Mouse (Mus musculus) hindbrain, embryonic 10.5 days (tissue): ENCODE measurements around the gene Mmp27. TPM values are rescaled to one million over a fixed set of nuclear protein-coding genes. Genes with fewer than 3 reads are reported as not detected.

ENCODE experiments used
- DNase-seq: peaks from one replicate; pipeline ENCODE4 v3.0.0-alpha.2; 2017; ENCODE audit warnings: low spot score
- H3K27ac ChIP-seq: fragments of 300-500 bp; sonication (generic); 2 replicates; pipeline ENCODE4 v1.5.1; 2016; ENCODE audit warnings: mild to moderate bottlenecking, moderate library complexity
- H3K27me3 ChIP-seq: fragments of 300-500 bp; sonication (generic); 2 replicates; pipeline ENCODE4 v1.6.1; 2016; ENCODE audit warnings: mild to moderate bottlenecking; ENCODE audit not compliant: poor library complexity, insufficient read depth, severe bottlenecking
- H3K36me3 ChIP-seq: fragments of 300-500 bp; sonication (generic); 2 replicates; pipeline ENCODE4 v1.6.1; 2016; ENCODE audit warnings: mild to moderate bottlenecking, moderate library complexity
- H3K4me1 ChIP-seq: fragments of 300-500 bp; sonication (generic); replicated peaks from 2 replicates; pipeline ENCODE4 v1.6.1; 2016; ENCODE audit warnings: mild to moderate bottlenecking
- H3K4me3 ChIP-seq: fragments of 300-500 bp; sonication (generic); 2 replicates; pipeline ENCODE4 v1.5.1; 2016; ENCODE audit warnings: mild to moderate bottlenecking, moderate library complexity
- H3K9me3 ChIP-seq: fragments of 300-500 bp; sonication (generic); 2 replicates; pipeline ENCODE4 v1.6.1; 2016; ENCODE audit warnings: mild to moderate bottlenecking, moderate library complexity
- WGBS: fragments of 180-500 bp; shearing (Covaris S2); methylation state at CpG from one replicate; pipeline ENCODE4 v1.1.7; 2016; 5-methylcytosine and 5-hydroxymethylcytosine counted together
- polyA plus RNA-seq: library from polyadenylated mRNA; unstranded; fragments of >200 nt; fragmentation: Nextera tagmentation; extraction: Ambion mirVana; gene quantifications from 2 replicates; pipeline ENCODE4 v1.2.1, GENCODE M21; 2016

Mmp27 gene
- polyA plus RNA-seq, result not detected in 2 replicates

- no peak for DNase-seq
- no peaks in the 10 kb centered on the region for H3K36me3 ChIP-seq
- no peaks in the 10 kb centered on the region for H3K27me3 ChIP-seq
- H3K9me3 ChIP-seq, result no peaks in the 10 kb centered on the region
- H3K27ac ChIP-seq, result no peak within 1 kb of the TSS
- no peak within 1 kb of the TSS for H3K4me3 ChIP-seq
- 82% methylated on average over 4 of the region's 4 CpGs for WGBS
- no peaks in the 10 kb centered on the region for H3K4me1 ChIP-seq
These were observed at the start of gene Mmp27 for GRCm38 (mm10) chr9:7571162-7571561. Gene Mmp27 (plus strand): TSS chr9:7571396.

GRCm38 (mm10) chr9:7526255-7526940, 44.8 kb upstream of the Mmp27 start:
- no peak for DNase-seq
- Histone ChIP-seq H3K9me3 (no peaks in the 10 kb centered on the region), H3K27me3 (no peaks in the 10 kb centered on the region), H3K4me1 (no peaks in the 10 kb centered on the region), H3K36me3 (no peaks in the 10 kb centered on the region), H3K4me3 (no peak overlapping the region), H3K27ac (no peak overlapping the region)
- 75% methylated on average over 4 of the region's 4 CpGs for WGBS

- H3K27me3 ChIP-seq, result no peaks in the 10 kb centered on the region
- H3K9me3 ChIP-seq, result no peaks in the 10 kb centered on the region
- H3K4me1 ChIP-seq, result no peaks in the 10 kb centered on the region
- no peaks in the 10 kb centered on the region for H3K36me3 ChIP-seq
- no peak for DNase-seq
- no peak overlapping the region for H3K4me3 ChIP-seq
- H3K27ac ChIP-seq, result no peak overlapping the region
These were observed 28.4 kb upstream of the Mmp27 start for GRCm38 (mm10) chr9:7542763-7543162.

GRCm38 (mm10) chr9:7544923-7545457, 26.2 kb upstream of the Mmp27 start:
- Histone ChIP-seq H3K4me3 (no peak overlapping the region), H3K9me3 (no peaks in the 10 kb centered on the region)
- WGBS, result 63% methylated on average over 1 of the region's 1 CpGs

GRCm38 (mm10) chr9:7545471-7545870, 25.7 kb upstream of the Mmp27 start:
- Histone ChIP-seq H3K4me1 (no peaks in the 10 kb centered on the region), H3K27me3 (no peaks in the 10 kb centered on the region), H3K4me3 (no peak overlapping the region), H3K9me3 (no peaks in the 10 kb centered on the region), H3K36me3 (no peaks in the 10 kb centered on the region), H3K27ac (no peak overlapping the region)
- WGBS, result 55% methylated on average over 1 of the region's 1 CpGs
- peak; percentile 5 for DNase-seq

More at GRCm38 (mm10) chr9:7544923-7545457, 26.2 kb upstream of the Mmp27 start:
- DNase-seq, result no peak
- Histone ChIP-seq H3K27ac (no peak overlapping the region), H3K4me1 (no peaks in the 10 kb centered on the region), H3K36me3 (no peaks in the 10 kb centered on the region), H3K27me3 (no peaks in the 10 kb centered on the region)

- Histone ChIP-seq H3K9me3 (no peaks in the 10 kb centered on the region), H3K4me1 (no peaks in the 10 kb centered on the region), H3K4me3 (no peak overlapping the region), H3K36me3 (no peaks in the 10 kb centered on the region), H3K27ac (no peak overlapping the region), H3K27me3 (no peaks in the 10 kb centered on the region)
- 92% methylated on average over 7 of the region's 7 CpGs for WGBS
- no peak for DNase-seq
These were observed 25.3 kb upstream of the Mmp27 start for GRCm38 (mm10) chr9:7545920-7546319.

GRCm38 (mm10) chr9:7551943-7552342, 19.3 kb upstream of the Mmp27 start:
- Histone ChIP-seq H3K27ac (no peak overlapping the region), H3K36me3 (no peaks in the 10 kb centered on the region), H3K4me1 (no peaks in the 10 kb centered on the region), H3K27me3 (no peaks in the 10 kb centered on the region), H3K9me3 (no peaks in the 10 kb centered on the region), H3K4me3 (no peak overlapping the region)
- no peak for DNase-seq

GRCm38 (mm10) chr9:7553536-7553935, 17.7 kb upstream of the Mmp27 start:
- Histone ChIP-seq H3K4me3 (no peak overlapping the region), H3K9me3 (no peaks in the 10 kb centered on the region), H3K27me3 (no peaks in the 10 kb centered on the region), H3K36me3 (no peaks in the 10 kb centered on the region), H3K4me1 (no peaks in the 10 kb centered on the region), H3K27ac (no peak overlapping the region)
- 82% methylated on average over 3 of the region's 3 CpGs for WGBS
- DNase-seq, result no peak

- 46% methylated on average over 3 of the region's 3 CpGs for WGBS
- no peak for DNase-seq
These were observed 16.8 kb upstream of the Mmp27 start for GRCm38 (mm10) chr9:7554382-7554781.

GRCm38 (mm10) chr9:7558221-7559017, 12.8 kb upstream of the Mmp27 start, which contains the start of gene Mmp8:
Gene Mmp8 (plus strand): TSS chr9:7558456.
- no peaks in the 10 kb centered on the region for H3K9me3 ChIP-seq
- no peak within 1 kb of the TSS for H3K4me3 ChIP-seq
- 88% methylated on average over 8 of the region's 8 CpGs for WGBS
- H3K27ac ChIP-seq, result no peak within 1 kb of the TSS
- DNase-seq, result no peak
- no peaks in the 10 kb centered on the region for H3K27me3 ChIP-seq
- H3K4me1 ChIP-seq, result no peaks in the 10 kb centered on the region
- no peaks in the 10 kb centered on the region for H3K36me3 ChIP-seq

More at GRCm38 (mm10) chr9:7554382-7554781, 16.8 kb upstream of the Mmp27 start:
- no peak overlapping the region for H3K27ac ChIP-seq
- no peaks in the 10 kb centered on the region for H3K36me3 ChIP-seq
- H3K27me3 ChIP-seq, result no peaks in the 10 kb centered on the region
- no peaks in the 10 kb centered on the region for H3K9me3 ChIP-seq
- no peak overlapping the region for H3K4me3 ChIP-seq
- H3K4me1 ChIP-seq, result no peaks in the 10 kb centered on the region

GRCm38 (mm10) chr9:7560026-7560425, 11.2 kb upstream of the Mmp27 start:
- Histone ChIP-seq H3K4me3 (no peak overlapping the region), H3K36me3 (no peaks in the 10 kb centered on the region), H3K27ac (no peak overlapping the region), H3K4me1 (no peaks in the 10 kb centered on the region), H3K27me3 (no peaks in the 10 kb centered on the region), H3K9me3 (no peaks in the 10 kb centered on the region)
- 69% methylated on average over 4 of the region's 4 CpGs for WGBS
- no peak for DNase-seq

- H3K9me3 ChIP-seq, result no peaks in the 10 kb centered on the region
- WGBS, result 73% methylated on average over 7 of the region's 7 CpGs
- H3K4me1 ChIP-seq, result no peaks in the 10 kb centered on the region
- H3K36me3 ChIP-seq, result no peaks in the 10 kb centered on the region
- H3K27ac ChIP-seq, result no peak overlapping the region
- H3K27me3 ChIP-seq, result no peaks in the 10 kb centered on the region
- DNase-seq, result no peak
- no peak overlapping the region for H3K4me3 ChIP-seq
These were observed 3.8 kb upstream of the Mmp27 start for GRCm38 (mm10) chr9:7567376-7567775.

- WGBS, result 85% methylated on average over 2 of the region's 2 CpGs
- Histone ChIP-seq H3K9me3 (no peaks in the 10 kb centered on the region), H3K4me3 (no peak overlapping the region), H3K27me3 (no peaks in the 10 kb centered on the region), H3K4me1 (no peaks in the 10 kb centered on the region), H3K27ac (no peak overlapping the region), H3K36me3 (no peaks in the 10 kb centered on the region)
- no peak for DNase-seq
These were observed 3.3 kb upstream of the Mmp27 start for GRCm38 (mm10) chr9:7567923-7568322.
